Mouse (Mus musculus): ENCODE measurements around the gene Dhrs1.

Gene Dhrs1

GRCm38 (mm10) chr14:55721076-55721475 lies 24.4 kb downstream of the Dhrs1 start:
- DNase-seq (ENCODE audit: low spot score): no peak

- no peak for DNase-seq (ENCODE audit: low spot score)
Observed at GRCm38 (mm10) chr14:55720666-55721065, 24.8 kb downstream of the Dhrs1 start.

- DNase-seq (ENCODE audit: low spot score): no peak
Observed at GRCm38 (mm10) chr14:55719737-55720136, 25.8 kb downstream of the Dhrs1 start.

GRCm38 (mm10) chr14:55716884-55717283 lies 28.6 kb downstream of the Dhrs1 start:
- DNase-seq (ENCODE audit: low spot score): no peak

- DNase-seq (ENCODE audit: low spot score): no peak
Observed at GRCm38 (mm10) chr14:55716271-55716670, 29.2 kb downstream of the Dhrs1 start.

GRCm38 (mm10) chr14:55714893-55715292 lies 30.6 kb downstream of the Dhrs1 start:
- no peak for DNase-seq (ENCODE audit: low spot score)

- DNase-seq (ENCODE audit: low spot score): no peak
Observed at GRCm38 (mm10) chr14:55713729-55714122, 31.8 kb downstream of the Dhrs1 start, which contains the start of gene Tgm1. Tgm1 (minus strand) TSS chr14:55713926.

GRCm38 (mm10) chr14:55713007-55713728 lies 32.3 kb downstream of the Dhrs1 start:
- DNase-seq (ENCODE audit: low spot score): no peak

GRCm38 (mm10) chr14:55711786-55712185 lies 33.7 kb downstream of the Dhrs1 start:
- no peak for DNase-seq (ENCODE audit: low spot score)

- no peak for DNase-seq (ENCODE audit: low spot score)
Observed at GRCm38 (mm10) chr14:55709509-55709908, 36.0 kb downstream of the Dhrs1 start.

- DNase-seq (ENCODE audit: low spot score): no peak
Observed at GRCm38 (mm10) chr14:55707397-55707796, 38.1 kb downstream of the Dhrs1 start.

- no peak for DNase-seq (ENCODE audit: low spot score)
Observed at GRCm38 (mm10) chr14:55706051-55706600, 39.4 kb downstream of the Dhrs1 start.

- no peak for DNase-seq (ENCODE audit: low spot score)
Observed at GRCm38 (mm10) chr14:55702761-55703160, 42.7 kb downstream of the Dhrs1 start.

GRCm38 (mm10) chr14:55701131-55701530 lies 44.4 kb downstream of the Dhrs1 start:
- no peak for DNase-seq (ENCODE audit: low spot score)

- DNase-seq (ENCODE audit: low spot score): no peak
Observed at GRCm38 (mm10) chr14:55697226-55697625, 48.3 kb downstream of the Dhrs1 start.

GRCm38 (mm10) chr14:55689433-55689832 lies 56.1 kb downstream of the Dhrs1 start:
- no peak for DNase-seq (ENCODE audit: low spot score)

Measured in testis, postnatal 14 days (tissue).